Mouse (Mus musculus) C2C12 (cell line): ENCODE data around the gene Lsr.
"Not testable (repeated sequence)": the region's sequence is repeated elsewhere in the genome, so short reads cannot be mapped to it uniquely, and the experiment has no call there.

ENCODE experiments used
- CTCF ChIP-seq: IDR thresholded peaks from one replicate; pipeline ENCODE4 v1.5.1; 2011; ENCODE audit not compliant: control insufficient read depth, insufficient read depth, insufficient read length
- MAX ChIP-seq: IDR thresholded peaks from one replicate; pipeline ENCODE4 v1.6.1; 2011; ENCODE audit warnings: mild to moderate bottlenecking, control low read depth
- MYOD1 ChIP-seq: IDR thresholded peaks from one replicate; pipeline ENCODE4 v1.6.1; 2011; ENCODE audit warnings: low read depth; ENCODE audit not compliant: control insufficient read depth, insufficient read length
- USF1 ChIP-seq: IDR thresholded peaks from one replicate; pipeline ENCODE4 v1.6.1; 2011; ENCODE audit warnings: low read depth, mild to moderate bottlenecking, control low read depth, moderate library complexity

DNA sequence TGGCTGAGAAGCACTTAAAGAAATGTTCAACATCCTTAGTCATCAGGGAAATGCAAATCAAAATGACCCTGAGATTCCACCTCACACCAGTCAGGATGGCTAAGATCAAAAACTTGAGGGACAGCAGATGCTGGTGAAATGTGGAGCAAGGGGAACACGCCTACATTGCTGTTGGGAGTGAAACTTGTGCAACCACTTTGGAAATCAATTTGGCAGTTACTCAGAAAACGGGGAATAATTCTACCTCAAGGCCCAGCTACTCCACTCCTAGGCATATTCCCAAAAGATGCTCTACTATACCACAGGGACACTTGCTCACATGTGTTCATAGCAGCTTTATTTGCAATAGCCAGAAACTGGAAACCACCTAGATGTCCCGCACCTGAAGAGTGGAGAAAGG lies 23.4 kb downstream of the Lsr start:
- TF ChIP-seq CTCF, USF1, MAX, MYOD1: not testable (repeated sequence)
